Mouse (Mus musculus) adrenal gland (tissue): ENCODE data around the gene Lingo3.

Source experiments
- intact Hi-C: fragments of 180-260 bp; cut with DNase I; formaldehyde crosslinking; loops from one replicate; pipeline ENCODE4 v1.15.1; 2025

The Lingo3 gene

GRCm38 (mm10) chr10:80804340-80804739, 39.5 kb downstream of the Lingo3 start:
- intact Hi-C loops = no loop called here

GRCm38 (mm10) chr10:80802996-80803395, 40.8 kb downstream of the Lingo3 start:
- intact Hi-C loops = no loop called here

GRCm38 (mm10) chr10:80802204-80802912, 41.5 kb downstream of the Lingo3 start:
- intact Hi-C loops = no loop called here

GRCm38 (mm10) chr10:80799070-80799566, 44.7 kb downstream of the Lingo3 start:
- intact Hi-C loops = loop anchor here (2.0 kb wide), 1 partner anchor 44 kb away; the partner anchor contains the start of gene Dot1l

- intact Hi-C loops = loop anchor here (2.0 kb wide), 1 partner anchor 44 kb away; the partner anchor contains the start of gene Dot1l
Measured at GRCm38 (mm10) chr10:80798150-80799006, 45.5 kb downstream of the Lingo3 start, which contains the start of the genes Sf3a2 and Plekhj1. Gene Sf3a2, plus strand, starts transcription at chr10:80798198. Gene Plekhj1, minus strand, starts transcription at chr10:80798626.

- intact Hi-C loops = loop anchor here (2.0 kb wide), 1 partner anchor 43 kb away; the partner anchor contains the start of gene Dot1l
Measured at GRCm38 (mm10) chr10:80797186-80798149, 46.4 kb downstream of the Lingo3 start.

GRCm38 (mm10) chr10:80796307-80796848, 47.5 kb downstream of the Lingo3 start:
- intact Hi-C loops = no loop called here

- intact Hi-C loops = no loop called here
Measured at GRCm38 (mm10) chr10:80794750-80795149, 49.1 kb downstream of the Lingo3 start.

GRCm38 (mm10) chr10:80793803-80794202, 50.0 kb downstream of the Lingo3 start:
- intact Hi-C loops = no loop called here

GRCm38 (mm10) chr10:80793033-80793784, 50.6 kb downstream of the Lingo3 start:
- intact Hi-C loops = no loop called here

GRCm38 (mm10) chr10:80792175-80793032, 51.4 kb downstream of the Lingo3 start:
- intact Hi-C loops = no loop called here

GRCm38 (mm10) chr10:80791476-80792174, 52.2 kb downstream of the Lingo3 start:
- intact Hi-C loops = no loop called here

- intact Hi-C loops = no loop called here
Measured at GRCm38 (mm10) chr10:80790761-80791404, 53.0 kb downstream of the Lingo3 start.

- intact Hi-C loops = no loop called here
Measured at GRCm38 (mm10) chr10:80787517-80787916, 56.3 kb downstream of the Lingo3 start.

- intact Hi-C loops = no loop called here
Measured at GRCm38 (mm10) chr10:80785963-80786362, 57.9 kb downstream of the Lingo3 start.

GRCm38 (mm10) chr10:80784871-80785270, 59.0 kb downstream of the Lingo3 start:
- intact Hi-C loops = no loop called here

- intact Hi-C loops = no loop called here
Measured at GRCm38 (mm10) chr10:80784302-80784701, 59.5 kb downstream of the Lingo3 start.
